Mouse (Mus musculus) lung, postnatal 0 days (tissue): ENCODE data around the gene Ust.

Experiments used
- CTCF ChIP-seq: IDR thresholded peaks from 2 replicates; pipeline ENCODE4 v1.5.1; 2016; ENCODE audit warnings: antibody characterized with exemption, mild to moderate bottlenecking
- EP300 ChIP-seq: IDR thresholded peaks from 2 replicates; pipeline ENCODE4 v1.6.1; 2016; ENCODE audit warnings: antibody characterized with exemption, mild to moderate bottlenecking, control low read depth

GRCm38 (mm10) chr10:8199816-8200215 is 318.8 kb downstream of the Ust start:
- TF ChIP-seq CTCF (no peak), EP300 (no peak)
